Mouse (Mus musculus) kidney, adult 18-20 months (tissue): ENCODE measurements around the gene Smpd1.

Source experiments
- DNase-seq: peaks from one replicate; pipeline ENCODE4 v3.0.0; 2021

The Smpd1 gene

DNA sequence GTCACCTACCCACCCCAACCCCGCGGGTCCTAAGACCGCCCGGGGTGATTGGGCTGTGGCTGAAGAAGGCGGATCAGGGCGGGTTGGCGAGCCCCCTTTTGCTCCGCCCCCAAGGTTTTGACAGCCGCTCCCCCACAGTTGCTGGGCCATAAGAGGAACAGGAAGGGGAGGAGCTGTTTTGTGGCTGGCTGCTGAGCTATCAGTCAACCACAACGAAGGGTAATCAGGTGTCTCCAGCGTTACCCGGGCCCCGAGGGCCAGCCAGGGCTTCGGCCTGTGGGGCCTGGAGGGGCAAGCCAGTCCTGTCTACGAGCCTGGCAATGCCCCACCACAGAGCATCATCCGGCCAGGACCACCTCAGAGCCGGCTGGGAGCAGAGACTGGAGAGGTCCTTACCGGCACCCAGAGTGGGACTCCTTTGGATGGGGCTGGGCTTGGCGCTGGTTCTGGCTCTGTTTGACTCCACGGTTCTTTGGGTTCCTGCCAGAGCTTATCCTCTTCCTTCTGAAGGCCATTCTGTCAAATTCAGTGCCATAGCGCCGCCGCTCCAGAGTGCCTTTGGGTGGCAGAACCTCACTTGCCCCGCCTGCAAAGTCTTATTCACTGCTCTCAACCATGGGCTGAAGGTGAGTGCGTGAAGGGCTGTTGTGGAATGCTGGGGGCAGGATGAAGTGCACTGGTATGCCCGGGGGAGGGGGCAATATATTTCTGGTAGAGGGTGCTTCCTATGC is at the start of gene Smpd1:
Smpd1 (plus strand) TSS at position 149 of the 731 bp plus-strand sequence.
- DNase-seq: peak; percentile 91

DNA sequence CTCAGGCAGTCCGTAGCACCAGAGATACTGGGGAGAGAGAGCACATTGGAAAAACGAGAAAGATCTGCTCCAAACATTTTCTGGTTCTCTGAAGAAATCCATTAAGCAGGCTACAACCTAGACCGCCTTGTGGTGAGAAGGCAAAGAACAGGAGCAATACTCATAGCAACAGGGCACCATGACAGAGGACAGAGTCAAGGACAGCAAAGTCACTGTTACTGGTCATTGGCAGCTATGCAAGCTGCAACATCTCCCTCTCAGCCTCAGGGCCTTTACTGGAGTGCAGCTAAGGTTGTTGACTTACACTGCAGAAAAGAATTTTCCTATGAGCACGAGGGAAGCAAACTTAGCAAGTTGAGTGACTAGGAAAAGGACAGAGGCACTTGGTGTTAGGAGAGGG is 46.9 kb upstream of the Smpd1 start:
- no peak for DNase-seq

DNA sequence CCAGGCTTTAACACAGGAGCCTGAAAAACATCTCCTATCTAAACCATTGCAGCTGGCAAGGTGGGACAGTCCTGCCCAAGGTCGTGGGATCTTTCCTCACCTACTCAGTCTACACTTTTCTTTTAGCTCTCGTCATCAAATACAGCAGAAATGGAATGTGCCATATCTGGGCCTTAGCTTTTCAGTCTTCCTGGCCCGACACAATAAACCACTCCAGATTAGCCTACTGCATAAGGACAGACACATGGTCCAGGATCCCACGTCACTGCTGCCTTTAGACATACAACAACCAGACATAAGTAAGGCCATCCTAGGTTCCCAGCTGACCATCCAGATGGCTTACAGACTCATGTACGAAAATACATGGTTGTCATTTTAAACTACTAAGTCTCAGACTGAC is 44.0 kb upstream of the Smpd1 start:
- no peak for DNase-seq

DNA sequence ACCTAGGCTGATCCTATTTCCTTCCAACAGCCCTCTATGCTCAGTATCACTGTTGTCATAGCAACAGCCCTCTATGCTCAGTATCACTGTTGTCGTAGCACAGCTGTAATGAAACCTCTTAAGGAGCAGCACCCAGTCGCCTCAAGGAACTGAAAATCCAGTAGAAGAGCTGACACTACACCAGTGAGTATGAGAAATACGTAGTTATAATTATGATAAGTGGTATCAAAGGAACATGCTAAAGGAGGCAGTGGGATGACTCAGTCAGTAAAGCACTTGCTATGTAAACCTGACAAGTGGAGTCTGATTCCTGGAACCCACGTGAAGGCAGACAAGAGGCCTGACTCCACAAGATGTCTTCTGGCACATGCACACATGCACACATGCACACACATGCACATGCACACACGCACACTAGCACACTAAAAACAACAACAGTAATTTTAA is 40.3 kb upstream of the Smpd1 start:
- DNase-seq: no peak

DNA sequence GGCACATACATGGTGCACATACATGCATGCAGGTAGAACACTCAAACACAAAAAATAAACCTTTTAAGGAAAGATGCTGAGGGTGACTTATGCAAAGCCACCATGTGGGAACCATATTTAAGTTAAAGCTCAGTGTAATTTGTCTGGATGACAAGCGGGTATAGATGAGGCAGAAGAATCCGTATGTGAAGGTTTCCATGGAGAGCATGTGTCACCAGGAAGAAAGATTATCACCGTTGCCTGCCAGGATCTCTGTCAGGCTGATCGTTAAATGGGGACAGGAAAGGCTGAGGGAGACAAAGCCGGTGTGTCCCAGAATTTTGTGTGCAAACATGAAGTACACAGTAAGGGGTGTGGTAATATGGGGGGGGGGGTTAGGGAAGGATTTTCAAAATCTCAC is 39.6 kb upstream of the Smpd1 start:
- no peak for DNase-seq

DNA sequence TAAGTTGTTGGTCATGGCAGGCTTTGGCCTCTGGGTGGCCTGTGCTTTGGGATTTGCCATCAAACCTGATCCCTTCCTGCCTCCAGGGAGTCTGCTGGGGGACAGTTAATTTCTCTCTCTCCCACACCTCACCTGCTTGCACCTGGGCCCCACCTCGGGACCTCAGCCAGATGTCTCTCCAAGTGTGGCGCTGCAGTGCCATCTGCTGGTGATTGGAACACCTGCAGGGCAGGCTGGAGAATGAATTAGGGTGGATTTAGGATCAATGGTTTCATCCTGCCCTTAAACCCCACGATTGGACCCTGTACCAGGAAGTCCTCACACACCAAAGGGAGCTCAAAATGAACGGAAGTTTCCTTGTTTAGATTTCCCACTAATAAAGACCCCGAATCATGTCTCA is 39.0 kb upstream of the Smpd1 start:
- peak; percentile 77 for DNase-seq

DNA sequence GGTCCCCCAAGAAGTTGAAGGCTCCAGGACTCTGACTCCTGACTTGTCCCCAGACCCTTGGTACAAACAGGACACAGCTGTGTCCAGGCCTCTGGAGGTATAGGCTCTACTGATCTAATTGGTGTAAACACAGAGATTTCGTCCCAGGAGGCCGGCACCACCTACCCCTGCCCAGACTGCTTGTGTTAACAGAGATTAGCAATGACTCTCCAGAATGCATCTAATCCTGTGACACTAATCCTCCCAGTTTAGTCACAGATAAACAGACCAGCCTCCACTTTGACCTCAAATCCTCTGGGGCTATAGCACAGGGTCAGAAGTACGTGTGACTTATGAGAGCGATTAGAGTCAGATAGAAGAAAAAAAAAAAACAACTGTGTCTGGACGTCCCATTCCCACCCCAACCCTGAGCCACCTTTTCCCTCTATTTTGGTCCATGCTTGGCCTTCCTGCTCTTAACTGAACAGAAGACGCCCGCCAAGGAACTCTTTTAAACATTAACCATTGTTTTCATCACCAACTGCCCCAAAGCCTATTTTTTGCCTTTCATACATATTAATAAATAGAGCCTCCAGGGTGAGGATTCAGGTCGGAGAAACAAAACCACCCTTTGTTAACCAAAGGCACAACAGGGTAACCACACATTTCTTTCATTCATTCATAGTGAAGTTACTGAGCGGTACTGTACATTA is 37.3 kb upstream of the Smpd1 start:
- DNase-seq: no peak

DNA sequence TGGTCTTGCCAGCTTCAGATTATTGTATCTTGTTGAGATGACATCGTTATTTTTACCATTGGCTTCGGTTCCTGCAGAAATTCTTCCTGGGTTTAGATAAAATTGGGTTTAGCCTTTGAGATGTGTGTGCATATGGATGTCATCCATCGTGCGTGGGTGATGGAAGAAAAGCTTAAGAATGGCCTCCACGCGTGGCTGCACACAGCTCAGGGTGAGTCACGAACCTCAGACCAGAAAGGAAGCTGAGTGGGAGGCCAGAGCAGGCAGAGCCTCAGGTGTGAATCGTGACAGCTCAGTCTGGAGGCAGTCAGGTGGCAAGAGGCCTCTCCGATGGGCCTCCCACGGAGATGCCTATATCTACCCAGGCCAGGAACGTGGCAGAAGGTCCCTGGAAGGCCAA is 34.8 kb upstream of the Smpd1 start:
- no peak for DNase-seq

DNA sequence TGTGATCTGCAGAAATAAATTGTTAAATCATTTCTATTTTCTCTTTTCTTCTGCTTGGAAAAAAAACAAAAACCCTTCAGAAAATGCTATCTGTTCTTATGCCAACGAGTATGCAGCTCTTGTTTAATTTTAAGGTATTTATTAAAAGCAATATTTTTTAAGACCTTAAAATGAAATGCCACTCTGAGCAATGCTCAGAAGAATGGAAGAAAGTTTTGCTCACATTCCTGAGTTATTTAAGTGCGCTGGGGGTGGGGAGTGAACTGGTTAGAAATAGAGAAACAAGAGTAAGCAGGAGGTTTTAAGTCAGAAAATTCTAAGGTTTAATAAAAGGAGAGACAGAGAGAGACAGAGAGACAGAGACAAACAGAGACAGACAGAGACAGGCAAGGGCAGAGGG is 34.4 kb upstream of the Smpd1 start:
- DNase-seq: no peak

DNA sequence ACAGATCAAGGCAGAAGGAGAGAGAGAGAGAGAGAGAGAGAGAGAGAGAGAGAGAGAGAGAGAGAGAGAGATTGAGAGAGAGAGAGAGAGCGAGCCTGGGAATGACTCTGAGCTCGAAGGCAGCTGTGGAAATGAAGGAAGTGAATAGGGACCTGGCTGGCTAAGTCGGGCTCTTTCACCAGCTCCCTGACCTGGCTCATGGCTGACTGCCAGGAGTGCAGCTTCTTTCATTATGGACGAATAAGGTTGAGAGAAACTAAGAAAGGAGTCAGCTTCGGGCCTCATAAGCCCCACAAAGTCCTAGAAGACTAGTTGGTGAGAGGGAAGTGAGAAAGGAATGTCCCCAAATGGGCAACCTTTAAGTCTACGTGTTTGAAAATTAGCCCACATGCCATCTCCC is 34.0 kb upstream of the Smpd1 start:
- DNase-seq: peak; percentile 58

DNA sequence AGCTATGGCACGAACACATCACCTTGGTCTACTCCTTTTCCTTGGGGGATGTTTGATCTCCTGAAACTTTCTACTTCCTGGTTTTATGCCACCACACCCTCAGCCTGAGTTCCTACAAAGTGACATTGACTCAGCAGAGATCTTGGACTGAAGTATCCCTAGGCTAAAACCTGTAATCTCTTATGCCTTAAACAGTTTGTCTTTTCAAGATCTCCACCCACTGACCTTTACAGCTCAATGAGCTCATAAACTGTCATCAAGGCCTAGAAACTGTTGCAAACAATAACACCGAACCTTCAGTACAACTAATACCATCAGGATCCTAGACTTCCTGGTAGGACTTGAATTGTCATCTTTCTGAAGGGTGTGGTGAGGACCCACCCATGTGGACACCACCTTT is 29.9 kb upstream of the Smpd1 start:
- DNase-seq: no peak

DNA sequence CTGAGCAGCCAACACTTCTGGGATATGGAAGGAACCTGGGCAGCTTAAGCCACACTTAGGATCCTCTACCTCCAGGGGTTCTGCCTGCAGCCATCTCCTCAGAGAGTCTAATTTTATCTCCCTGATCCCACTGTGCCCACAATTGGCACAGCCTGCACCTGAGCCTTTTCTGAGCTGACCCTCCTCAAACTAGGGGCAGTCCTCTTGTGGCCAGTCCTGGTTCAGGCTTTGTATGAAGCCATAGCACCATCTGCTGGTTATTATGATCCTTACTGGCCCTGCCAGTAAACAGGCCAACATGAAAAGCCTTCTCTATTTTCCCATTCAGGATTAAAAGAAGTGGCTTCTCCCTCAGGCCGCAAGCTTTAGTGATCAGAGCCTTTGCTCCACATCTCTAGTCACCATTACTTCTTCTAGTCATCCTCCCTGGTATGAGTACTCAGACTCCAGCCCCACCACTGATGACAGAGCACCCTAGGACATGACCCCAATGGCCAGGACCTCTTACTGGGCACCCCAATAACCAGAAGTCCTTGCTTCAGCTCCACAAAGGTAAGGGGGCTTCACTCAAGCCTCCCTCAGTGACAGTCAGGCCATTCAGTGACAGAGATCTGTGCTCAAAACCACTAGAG is 26.7 kb upstream of the Smpd1 start:
- peak; percentile 56 for DNase-seq

DNA sequence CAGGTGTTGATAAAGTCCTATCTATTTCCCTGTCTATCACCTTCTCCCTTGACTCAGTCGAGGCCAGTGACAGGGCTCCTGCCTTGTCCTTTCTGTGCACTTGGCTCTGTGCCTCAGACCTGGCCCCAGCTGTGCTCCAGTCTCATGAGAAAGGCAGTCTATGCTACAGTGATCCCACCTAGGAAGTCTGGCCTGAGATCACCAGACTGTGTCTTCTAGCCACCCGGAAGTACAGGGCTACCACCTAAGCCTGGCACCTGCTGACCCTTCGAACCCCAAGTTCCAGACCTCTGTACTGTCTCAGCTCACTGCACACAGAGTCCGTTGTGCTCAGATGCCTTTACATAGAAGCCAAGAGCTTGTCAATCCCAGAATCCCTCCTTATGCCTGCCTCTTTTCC is 26.1 kb upstream of the Smpd1 start:
- peak; percentile 32 for DNase-seq

DNA sequence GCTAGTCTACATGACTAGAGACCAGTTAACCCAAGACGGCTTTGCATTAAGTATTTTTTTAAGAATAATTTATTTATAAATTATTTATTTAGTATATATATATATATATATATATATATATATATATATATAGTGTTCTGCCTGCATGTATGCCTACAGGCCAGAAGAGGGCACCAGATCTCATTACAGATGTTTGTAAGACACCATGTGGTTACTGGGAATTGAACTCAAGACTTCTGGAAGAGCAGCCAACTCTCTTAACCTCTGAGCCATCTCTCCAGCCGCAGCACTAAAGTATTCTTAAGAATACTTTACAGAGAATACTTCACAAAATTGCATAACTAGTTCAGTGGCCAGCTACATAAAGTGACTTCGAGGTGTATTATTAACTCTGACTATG is 20.0 kb upstream of the Smpd1 start:
- no peak for DNase-seq

DNA sequence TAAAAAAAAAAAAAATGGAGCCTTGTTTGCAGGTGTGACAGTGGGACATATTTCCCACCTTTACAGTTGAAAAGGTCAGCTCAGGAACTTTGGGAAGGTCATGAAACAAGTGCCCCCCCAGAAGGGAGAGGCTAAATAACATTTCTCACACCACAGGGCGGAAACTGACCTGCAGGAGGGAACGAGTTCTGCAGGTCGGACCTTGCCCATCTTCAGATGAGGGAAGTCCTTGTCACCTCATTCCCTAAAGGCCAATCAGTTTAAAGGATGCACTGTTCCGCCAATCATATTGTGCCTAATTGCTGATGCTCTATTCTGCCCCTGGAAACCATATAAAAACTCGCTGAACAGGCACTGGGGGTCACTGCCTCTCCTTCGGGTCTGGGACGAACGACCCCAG is 8.2 kb upstream of the Smpd1 start:
- no peak for DNase-seq

DNA sequence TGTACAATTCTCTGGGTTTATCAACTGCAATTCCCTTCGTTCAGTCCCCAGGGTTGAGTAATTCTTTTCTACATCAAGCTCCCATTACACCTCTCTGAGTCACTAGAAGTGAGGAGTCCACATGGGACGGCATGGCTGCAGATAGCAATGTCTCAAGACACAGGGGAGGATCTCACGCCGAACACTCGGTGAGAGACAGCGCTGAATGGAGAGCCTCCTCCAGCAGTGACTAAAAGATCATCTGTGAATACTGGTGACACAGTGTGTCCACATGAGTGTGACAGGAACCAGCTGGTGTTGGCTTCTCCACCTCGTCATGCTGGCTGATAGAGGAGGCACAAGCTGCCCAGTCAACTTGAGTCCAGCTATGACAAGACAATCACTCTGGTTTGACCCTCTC is 6.2 kb upstream of the Smpd1 start:
- no peak for DNase-seq

DNA sequence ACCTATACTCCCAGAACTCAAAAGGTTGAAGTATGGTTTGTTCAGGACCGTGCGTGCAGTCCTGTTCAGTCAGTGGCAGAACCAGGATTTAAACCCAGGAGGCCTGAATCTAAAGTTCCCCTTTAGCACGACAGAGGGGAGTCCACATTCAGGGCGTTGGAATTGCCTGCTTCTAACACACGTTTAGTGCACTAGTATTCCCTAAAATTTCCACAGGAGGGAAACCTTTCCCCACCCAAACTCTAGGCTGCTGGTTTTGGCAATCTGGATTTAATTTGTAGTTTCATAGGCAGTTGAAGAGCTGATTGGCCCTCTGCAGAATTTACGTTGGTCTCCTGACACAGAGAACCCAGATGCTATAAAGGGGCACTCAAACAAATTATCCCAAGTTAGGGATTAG is 5.1 kb upstream of the Smpd1 start:
- no peak for DNase-seq

DNA sequence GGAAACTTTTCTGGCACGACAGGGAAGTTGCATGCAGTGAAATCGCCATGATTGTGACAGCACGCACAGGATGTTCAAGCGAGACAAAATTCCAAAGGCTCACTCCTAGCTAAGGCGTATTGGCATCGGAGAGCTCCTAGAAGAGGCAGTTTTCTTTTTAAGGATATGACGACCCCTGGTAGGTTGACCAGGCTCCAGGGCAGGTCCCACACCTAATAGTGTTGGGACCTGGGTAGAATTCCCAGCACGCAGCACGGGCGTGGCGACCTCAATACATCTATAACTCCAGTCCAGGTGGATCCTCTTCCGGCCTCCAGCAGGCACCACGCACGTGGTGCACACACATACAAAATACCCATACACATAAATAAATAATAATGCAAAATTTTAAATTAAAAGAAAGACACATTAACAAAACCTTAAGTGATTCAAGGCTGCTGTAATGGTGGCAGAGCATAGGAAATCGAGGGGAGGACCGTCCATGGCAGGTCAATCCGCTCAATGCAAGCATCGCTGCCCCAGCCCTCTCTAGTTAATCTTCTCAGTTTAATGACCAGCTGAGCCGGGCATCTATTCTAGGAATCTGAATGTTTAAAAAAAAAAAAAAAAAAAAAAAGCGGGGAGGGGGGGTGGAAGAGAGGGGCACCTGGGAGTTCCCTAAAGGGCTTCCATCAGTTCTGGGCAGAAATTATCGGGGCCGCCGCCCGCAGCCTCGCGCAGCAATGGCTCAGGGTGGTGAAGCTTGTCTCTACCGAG is 526 bp upstream of the Smpd1 start:
- no peak for DNase-seq

DNA sequence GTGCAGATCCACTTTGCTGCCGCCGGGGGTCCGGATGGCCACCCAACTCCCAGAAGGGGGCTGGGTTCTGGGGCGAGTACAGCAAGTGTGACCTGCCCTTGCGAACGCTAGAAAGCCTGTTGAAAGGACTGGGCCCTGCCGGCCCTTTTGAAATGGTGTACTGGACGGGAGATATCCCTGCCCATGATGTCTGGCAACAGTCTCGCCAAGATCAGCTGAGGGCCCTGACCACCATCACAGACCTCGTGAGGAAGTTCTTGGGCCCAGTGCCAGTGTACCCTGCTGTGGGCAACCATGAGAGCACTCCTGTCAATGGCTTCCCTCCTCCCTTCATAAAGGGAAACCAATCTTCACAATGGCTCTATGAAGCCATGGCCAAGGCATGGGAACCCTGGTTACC is 1.4 kb downstream of the Smpd1 start:
- no peak for DNase-seq

DNA sequence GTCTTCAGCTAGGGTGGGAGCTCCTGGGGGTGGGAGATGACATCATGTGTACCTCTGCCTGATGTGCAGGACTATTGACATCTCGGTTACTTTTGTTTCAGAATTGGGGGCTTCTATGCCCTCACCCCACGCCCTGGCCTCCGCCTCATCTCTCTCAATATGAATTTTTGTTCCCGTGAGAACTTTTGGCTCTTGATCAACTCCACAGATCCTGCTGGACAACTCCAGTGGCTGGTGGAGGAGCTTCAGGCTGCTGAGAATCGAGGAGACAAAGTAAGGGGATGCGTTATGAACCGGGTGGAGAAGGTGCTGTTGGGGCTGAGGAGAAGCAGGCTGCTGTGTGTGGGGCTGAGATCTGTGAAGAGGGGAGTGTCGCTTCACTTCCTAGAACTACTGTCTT is 2.2 kb downstream of the Smpd1 start:
- no peak for DNase-seq

DNA sequence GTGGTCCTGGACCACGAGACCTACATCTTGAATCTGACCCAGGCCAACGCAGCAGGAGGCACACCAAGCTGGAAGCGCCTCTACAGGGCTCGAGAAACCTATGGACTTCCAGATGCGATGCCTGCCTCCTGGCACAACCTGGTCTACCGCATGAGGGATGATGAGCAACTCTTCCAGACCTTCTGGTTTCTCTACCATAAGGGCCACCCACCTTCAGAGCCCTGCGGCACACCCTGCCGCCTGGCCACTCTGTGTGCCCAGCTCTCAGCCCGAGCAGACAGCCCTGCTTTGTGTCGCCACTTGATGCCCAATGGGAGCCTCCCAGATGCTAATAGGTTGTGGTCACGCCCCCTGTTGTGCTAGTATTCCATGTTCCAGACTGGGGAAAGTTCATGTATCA is 3.5 kb downstream of the Smpd1 start:
- DNase-seq: no peak

DNA sequence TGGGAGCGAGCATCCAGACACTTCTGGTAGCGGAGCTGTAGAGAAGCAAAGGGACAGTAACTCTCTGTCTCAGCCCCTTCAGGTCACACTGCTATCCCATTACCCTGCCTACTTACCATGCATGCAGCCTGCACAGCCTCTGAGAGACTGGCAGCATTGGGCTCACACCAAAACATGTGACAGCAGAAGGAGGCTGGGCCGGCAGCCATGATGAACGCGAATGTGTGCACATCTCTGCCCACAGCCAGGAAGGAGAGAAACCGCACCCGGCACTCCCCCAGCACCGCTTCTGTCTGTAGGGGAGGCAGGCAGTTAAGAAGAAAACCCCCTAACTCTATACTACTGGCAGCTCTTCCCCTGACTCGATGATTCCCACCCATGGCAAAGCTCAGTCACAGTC is 4.9 kb downstream of the Smpd1 start:
- DNase-seq: no peak

DNA sequence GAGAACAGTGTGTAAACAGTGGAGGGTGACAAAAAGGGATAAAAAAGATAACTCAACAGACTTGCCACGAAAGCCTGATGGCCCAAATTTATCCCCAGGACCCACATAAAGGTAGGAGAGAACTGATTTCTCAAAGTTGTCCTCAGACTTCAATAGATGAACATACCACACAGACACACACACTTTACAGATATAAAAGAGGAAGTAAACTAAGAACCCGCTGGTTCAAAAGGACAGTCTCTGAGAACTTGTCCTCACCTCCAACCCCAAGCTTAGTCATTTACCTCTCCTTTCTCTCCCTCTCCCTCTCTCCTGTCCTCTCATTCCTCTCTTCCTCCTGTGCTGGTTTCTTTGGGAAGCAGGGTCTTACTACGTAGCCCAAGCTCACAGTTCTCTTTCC is 8.2 kb downstream of the Smpd1 start:
- no peak for DNase-seq

DNA sequence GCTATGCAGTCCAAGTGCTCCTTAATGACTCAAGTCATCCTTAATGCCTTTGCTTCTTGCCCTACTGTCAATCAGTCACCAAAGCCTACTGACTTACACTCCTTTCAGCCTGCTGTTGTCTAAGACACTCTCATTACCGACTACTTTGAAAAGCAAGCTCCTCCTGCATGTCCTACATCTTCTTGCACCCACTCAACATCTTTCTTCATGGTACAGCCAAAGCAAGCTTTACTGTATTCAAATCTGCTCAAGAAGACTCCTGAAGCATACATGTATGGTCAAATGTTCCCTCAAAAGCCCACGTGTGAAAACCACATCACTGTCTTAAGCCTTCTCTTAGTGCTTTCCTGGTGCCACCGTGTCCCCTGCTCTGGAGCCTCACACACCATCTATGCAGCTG is 9.2 kb downstream of the Smpd1 start:
- no peak for DNase-seq
